Mouse (Mus musculus) cortical plate, adult 2 months (tissue): ENCODE results near the gene Srebf2.

Source experiments
- CTCF ChIP-seq: fragments of 200-500 bp; IDR thresholded peaks from 2 replicates; pipeline ENCODE4 v1.5.1; 2011; ENCODE audit warnings: mild to moderate bottlenecking, control low read depth, low read length; ENCODE audit not compliant: insufficient read depth; ENCODE audit errors: extremely low read depth
- POLR2A ChIP-seq: fragments of 200-500 bp; IDR thresholded peaks from 2 replicates; pipeline ENCODE4 v1.6.1; 2011; ENCODE audit warnings: mild to moderate bottlenecking, low read length, control low read depth; ENCODE audit not compliant: insufficient read depth; ENCODE audit errors: extremely low read depth

GRCm38 (mm10) chr15:82169671-82170070, 22.7 kb downstream of the Srebf2 start:
- TF ChIP-seq POLR2A (no peak), CTCF (no peak)
